Mouse (Mus musculus) spleen, adult 12 weeks (tissue): ENCODE measurements around the gene Eif2b3.

Source experiments
- DNase-seq: peaks from one replicate; pipeline ENCODE4 v3.0.0; 2022; ENCODE audit warnings: low spot score

Eif2b3 gene

GRCm38 (mm10) chr4:117124218-117124517 lies 105.0 kb downstream of the Eif2b3 start:
- DNase-seq, result no peak

DNA sequence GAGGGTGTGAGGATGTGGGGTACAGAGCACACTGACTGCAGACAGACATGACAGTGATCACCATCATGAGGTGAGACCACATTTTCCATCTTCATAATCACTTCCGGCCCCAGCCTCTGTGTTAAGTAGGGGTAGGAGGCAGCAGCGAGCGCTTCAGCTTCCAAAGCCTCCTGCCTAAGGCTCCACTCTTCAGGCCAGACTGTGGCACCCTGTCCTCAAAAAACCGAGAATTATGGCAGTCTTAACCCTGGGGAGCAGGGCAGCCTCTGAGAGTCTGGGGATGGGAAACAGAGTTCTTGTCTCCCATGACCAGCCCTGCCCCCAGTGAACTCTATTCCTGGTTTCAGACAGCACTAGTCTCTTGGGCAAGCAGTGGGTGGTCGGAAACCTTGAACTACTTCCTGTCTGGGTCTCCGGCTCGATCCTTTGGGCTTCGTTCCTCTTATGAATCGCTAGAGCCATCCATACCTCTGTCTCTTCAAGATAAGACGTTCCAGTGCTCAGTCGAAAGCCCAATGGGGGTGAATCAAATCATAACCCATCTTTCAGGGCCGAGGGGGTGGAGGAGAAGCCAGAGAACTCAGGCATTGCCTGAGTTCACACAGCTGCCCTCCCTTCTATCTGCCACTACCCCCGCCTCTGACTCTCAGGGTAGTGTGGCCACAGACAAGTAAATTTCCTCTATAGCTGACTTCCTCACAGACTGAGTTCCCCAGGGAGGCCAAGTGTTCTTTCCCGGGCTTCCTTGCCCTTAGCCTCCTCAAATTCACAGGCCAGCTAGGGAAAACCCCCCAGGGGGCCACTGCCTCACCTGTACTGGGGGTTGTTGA lies 105.5 kb downstream of the Eif2b3 start:
- peak; percentile 49 for DNase-seq

- no peak for DNase-seq
These were observed 106.2 kb downstream of the Eif2b3 start, which contains the start of gene Btbd19 for GRCm38 (mm10) chr4:117125348-117125909. TSS of gene Btbd19 (minus strand) at chr4:117125725.

- no peak for DNase-seq
These were observed 106.9 kb downstream of the Eif2b3 start for GRCm38 (mm10) chr4:117125910-117126674.

GRCm38 (mm10) chr4:117126675-117127290 lies 107.6 kb downstream of the Eif2b3 start, which contains the start of gene Tctex1d4:
TSS of gene Tctex1d4 (plus strand) at chr4:117126794.
- no peak for DNase-seq

DNA sequence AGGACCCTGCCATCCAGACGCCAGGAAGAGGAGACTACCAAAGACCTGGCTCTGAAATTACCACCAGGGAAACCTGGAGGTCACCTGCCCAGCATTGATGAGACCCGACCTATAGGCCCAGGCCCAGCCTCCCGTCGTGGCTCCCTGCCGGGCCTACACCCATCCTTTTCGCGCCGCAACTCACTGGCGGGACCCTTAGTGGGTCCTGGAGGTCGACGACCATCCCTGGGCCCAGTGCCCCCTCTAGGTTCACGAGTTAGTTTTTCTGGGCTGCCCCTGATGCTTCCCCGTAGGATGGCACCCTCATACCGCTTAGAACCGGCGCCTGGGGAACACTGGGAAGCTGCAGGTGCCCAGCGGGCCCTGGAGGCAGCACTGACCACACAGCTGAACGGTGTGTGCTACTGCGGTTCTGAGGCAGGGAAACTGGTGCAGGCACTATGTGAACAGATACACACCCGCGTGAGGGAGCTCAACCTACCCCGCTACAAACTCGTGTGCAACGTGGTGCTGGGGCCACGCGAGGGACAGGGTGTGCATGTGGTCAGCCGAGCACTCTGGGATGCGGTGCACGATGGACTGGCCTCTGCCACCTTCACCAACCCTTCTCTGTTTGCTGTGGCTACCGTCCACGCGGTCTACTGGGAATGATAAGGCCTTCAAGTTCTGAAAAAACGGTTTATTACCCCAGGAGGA lies 108.9 kb downstream of the Eif2b3 start:
- DNase-seq, result no peak

DNA sequence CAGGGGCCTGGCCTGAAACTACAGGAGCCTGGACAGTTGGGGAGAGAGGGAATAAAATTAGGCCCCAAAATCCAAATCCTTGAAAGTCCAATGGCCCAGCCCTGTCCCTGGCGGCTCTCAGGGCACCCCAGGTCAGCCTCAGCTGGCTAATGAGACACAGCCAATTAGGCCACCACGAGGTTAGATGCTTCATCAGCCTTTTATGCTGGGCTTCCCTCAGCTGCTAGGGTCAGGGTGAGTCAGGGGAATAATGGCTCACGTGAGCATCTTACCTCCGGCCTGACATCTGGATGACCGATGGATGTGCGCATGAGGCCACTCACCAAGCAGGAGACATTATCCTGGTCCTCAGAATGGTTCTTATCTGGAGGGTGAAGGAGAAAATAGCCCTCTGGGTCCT lies 111.6 kb downstream of the Eif2b3 start:
- DNase-seq, result no peak

- no peak for DNase-seq
These were observed 112.0 kb downstream of the Eif2b3 start for GRCm38 (mm10) chr4:117131198-117131597.

- DNase-seq, result no peak
These were observed 112.9 kb downstream of the Eif2b3 start for GRCm38 (mm10) chr4:117131890-117132793.

- DNase-seq, result no peak
These were observed 113.6 kb downstream of the Eif2b3 start for GRCm38 (mm10) chr4:117132794-117133143.

DNA sequence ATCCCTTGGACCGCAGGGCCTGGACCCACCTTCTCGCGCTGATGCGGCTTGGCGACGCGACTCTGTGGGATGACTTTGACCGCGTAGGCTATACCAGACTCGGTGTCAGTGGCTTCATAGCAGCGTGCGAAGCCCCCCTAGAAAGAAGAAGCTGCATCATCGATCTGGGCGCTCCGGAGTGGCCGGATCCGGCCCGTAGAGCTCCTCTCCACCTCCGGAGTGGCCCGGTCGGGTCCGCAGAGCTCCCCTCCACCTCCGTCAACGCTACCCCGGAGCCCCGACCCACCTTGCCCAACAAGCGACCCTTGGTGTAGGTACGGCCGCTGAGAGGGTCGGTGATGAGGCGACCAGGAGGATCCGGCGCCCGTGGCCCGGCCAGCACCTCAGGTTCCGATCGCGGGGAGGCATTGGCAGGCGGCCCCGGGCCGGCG lies 114.2 kb downstream of the Eif2b3 start:
- no peak for DNase-seq

DNA sequence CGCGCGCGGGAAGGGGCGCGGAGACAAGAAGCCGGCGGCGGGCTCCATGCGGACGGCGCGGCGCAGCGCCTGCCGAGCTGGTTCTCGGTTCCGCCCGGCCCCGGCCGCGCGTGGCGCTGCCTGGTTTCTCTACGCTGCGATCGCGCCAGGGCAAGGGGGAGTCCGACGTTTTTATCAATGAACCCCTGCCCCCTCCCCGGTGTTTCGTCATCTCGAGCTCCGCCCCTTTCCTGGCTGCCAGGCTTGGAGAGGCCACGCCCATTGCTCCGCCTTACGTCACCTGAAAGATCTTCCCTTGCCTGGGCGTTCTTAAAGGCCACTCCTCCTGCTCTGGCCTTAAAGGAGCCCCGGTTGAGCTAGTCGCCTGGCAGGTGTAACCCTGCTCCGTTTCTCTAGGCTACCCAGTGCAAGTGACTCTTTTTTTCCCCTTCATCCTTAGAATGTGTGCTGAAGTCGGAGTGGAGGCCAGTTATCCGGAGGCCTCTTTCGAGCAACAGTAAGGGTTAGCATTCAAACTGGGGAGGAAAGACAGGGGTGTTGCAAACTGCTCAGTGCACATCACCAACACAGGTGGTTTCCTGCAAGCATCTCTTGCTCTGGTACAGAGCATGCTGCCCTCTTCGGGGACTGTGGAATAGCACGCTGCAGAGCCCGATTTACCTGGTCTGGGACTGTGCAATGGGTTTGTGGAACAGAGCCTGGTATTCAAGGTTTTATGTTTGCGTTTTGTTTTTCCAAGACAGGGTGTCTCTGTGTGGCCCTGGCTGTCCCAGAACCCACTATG lies 114.8 kb downstream of the Eif2b3 start, which contains the start of gene Plk3:
Gene Plk3, minus strand, starts transcription at position 147 of the 784 bp plus-strand sequence.
- DNase-seq, result peak; percentile 94

GRCm38 (mm10) chr4:117134601-117134995 lies 115.4 kb downstream of the Eif2b3 start:
- DNase-seq, result no peak

GRCm38 (mm10) chr4:117136034-117136433 lies 116.8 kb downstream of the Eif2b3 start:
- no peak for DNase-seq
